Mouse (Mus musculus): ENCODE measurements around the gene Ccdc85b. TPM values are rescaled to one million over a fixed set of nuclear protein-coding genes. Genes with fewer than 3 reads are reported as not detected.

The Ccdc85b gene
- total and polyA plus RNA-seq, 2 experiments from 2014 or later = 16.0 to 18.5 TPM

DNA sequence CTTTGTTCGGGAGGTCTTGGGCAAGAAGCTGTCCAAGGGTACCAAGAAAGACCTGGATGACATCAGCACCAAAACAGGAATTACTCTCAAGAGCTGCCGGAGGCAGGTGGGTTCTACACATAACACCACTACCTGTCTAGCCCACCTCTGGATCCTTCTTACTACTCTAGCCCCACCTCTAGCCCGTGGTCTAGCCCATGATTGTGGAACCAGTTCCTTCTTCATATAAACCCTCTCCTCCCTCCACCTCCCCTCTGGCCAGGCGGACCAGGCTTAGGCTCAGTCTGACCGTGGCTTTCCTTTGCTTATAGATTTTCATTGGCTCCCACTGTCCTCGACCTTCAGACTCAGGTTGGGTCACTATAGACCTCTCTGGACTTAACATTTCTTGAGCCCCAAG, 3.7 kb upstream of the Ccdc85b start:
- no peaks in the 10 kb centered on the region for H3K27me3 ChIP-seq (ENCODE audit: insufficient read depth, low read length)
- H3K4me2 ChIP-seq (ENCODE audit: low read depth, low read length) = peak overlapping the region; percentile 79
- ATAC-seq = no peak
- peaks cover 13% of the 10 kb centered on the region for H3K4me1 ChIP-seq (ENCODE audit: insufficient read depth, low read length)
- H3K27ac ChIP-seq = no peak overlapping the region
- H3K9me3 ChIP-seq (ENCODE audit: low read length) = no peaks in the 10 kb centered on the region
- peak overlapping the region; percentile 62 for H3K4me3 ChIP-seq (ENCODE audit: low read length)
- H3K36me3 ChIP-seq (ENCODE audit: insufficient read depth, low read length) = peaks cover 25% of the 10 kb centered on the region
- WGBS = 81% methylated on average over 6 of the region's 6 CpGs
- TF ChIP-seq CTCF (IDR thresholded peaks at IDR 0.05; ENCODE audit: low read depth) = no peak
- peak overlapping the region; percentile 73 for H3K9ac ChIP-seq (replicated peaks; ENCODE audit: low read length)
- no peak for DNase-seq (ENCODE audit: low spot score)

DNA sequence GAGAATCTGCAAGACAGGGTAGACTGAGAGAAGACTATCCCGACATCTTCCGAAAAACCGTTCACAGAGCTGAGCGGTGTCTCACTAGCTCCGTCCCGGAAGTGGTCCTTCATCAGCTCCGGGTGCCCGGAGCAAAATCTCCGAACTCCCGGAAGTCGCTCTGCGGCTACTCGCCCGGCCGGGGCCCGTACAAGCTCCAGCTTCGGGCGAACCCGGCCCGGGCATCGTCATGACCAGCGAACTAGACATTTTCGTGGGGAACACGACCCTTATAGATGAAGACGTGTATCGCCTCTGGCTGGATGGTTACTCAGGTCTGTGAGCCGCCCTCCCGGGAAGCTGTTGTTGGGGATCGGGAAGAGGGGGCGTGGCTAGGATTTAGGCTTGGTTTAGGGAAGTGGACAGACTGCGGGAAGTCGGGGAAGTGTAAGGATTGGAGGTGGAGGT, 2.8 kb upstream of the Ccdc85b start, which contains the start of gene Fibp:
Fibp (plus strand) TSS at position 151 of the 447 bp plus-strand sequence.
- DNase-seq (ENCODE audit: low spot score) = peak; percentile 96
- H3K9ac ChIP-seq (replicated peaks; ENCODE audit: low read length) = peak within 1 kb of the TSS; percentile 73
- H3K4me1 ChIP-seq (ENCODE audit: insufficient read depth, low read length) = peaks cover 20% of the 10 kb centered on the region
- peak; percentile 71 for ATAC-seq
- H3K27ac ChIP-seq = peak within 1 kb of the TSS; percentile 65
- H3K27me3 ChIP-seq (ENCODE audit: insufficient read depth, low read length) = no peaks in the 10 kb centered on the region
- peak within 1 kb of the TSS; percentile 62 for H3K4me3 ChIP-seq (ENCODE audit: low read length)
- under 1% methylated on average over 32 of the region's 32 CpGs for WGBS
- H3K4me2 ChIP-seq (ENCODE audit: low read depth, low read length) = peak within 1 kb of the TSS; percentile 79
- no peak for TF ChIP-seq CTCF (IDR thresholded peaks at IDR 0.05; ENCODE audit: low read depth)
- H3K9me3 ChIP-seq (ENCODE audit: low read length) = no peaks in the 10 kb centered on the region
- H3K36me3 ChIP-seq (ENCODE audit: insufficient read depth, low read length) = peaks cover 18% of the 10 kb centered on the region; the same call in 1 of the 2 replicates

DNA sequence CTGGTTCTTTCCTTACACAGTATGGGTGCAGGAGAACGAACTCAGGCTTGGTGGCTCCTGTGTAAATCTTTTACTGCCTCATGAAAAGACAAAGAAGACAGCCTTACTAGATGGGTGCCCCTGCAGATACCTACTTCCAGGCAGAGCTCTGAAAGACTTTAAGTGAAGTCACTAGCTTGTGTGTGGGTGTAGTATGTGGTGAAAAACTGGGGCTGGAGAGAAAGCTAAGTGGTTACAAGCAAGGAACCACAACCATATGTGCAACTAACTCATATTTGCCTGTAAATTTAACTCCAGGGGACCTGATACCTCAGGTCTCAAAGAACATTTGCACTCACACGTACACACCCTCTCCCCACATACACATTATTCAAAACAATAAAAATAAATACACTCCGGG, 2.2 kb upstream of the Ccdc85b start:
- peaks cover 25% of the 10 kb centered on the region for H3K4me1 ChIP-seq (ENCODE audit: insufficient read depth, low read length)
- H3K27me3 ChIP-seq (ENCODE audit: insufficient read depth, low read length) = no peaks in the 10 kb centered on the region
- WGBS = 22% methylated on average over 3 of the region's 3 CpGs
- TF ChIP-seq CTCF (IDR thresholded peaks at IDR 0.05; ENCODE audit: low read depth) = no peak
- H3K4me3 ChIP-seq (ENCODE audit: low read length) = peak overlapping the region; percentile 62
- peaks cover 12% of the 10 kb centered on the region; the same call in 1 of the 2 replicates for H3K36me3 ChIP-seq (ENCODE audit: insufficient read depth, low read length)
- H3K9ac ChIP-seq (replicated peaks; ENCODE audit: low read length) = peak overlapping the region; percentile 73
- DNase-seq (ENCODE audit: low spot score) (no peak), ATAC-seq (no peak)
- peak overlapping the region; percentile 65; the same call in 1 of the 2 replicates for H3K27ac ChIP-seq
- H3K4me2 ChIP-seq (ENCODE audit: low read depth, low read length) = peak overlapping the region; percentile 79
- H3K9me3 ChIP-seq (ENCODE audit: low read length) = no peaks in the 10 kb centered on the region

DNA sequence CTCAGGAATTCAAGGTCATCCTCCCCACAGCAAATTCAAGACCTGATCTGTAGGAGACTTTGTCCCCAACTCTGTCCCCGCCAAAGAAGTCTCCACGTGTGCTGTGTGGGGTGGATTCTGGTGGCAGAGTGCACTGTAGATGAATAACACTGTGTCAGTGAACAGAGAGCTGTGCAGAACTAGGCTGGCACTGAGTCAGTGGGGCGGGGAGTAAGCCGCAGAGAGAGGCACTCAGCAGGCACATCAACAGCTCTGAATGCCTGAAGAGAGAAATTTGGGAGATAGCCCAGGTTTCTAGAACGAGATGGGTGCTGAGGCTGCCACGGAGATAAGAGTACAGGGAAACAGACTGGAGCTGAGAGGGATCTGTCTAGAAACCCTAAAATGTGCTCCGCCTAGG, 1.3 kb upstream of the Ccdc85b start:
- H3K36me3 ChIP-seq (ENCODE audit: insufficient read depth, low read length) = peaks cover 12% of the 10 kb centered on the region; the same call in 1 of the 2 replicates
- WGBS = 66% methylated on average over 7 of the region's 7 CpGs
- no peak for ATAC-seq

DNA sequence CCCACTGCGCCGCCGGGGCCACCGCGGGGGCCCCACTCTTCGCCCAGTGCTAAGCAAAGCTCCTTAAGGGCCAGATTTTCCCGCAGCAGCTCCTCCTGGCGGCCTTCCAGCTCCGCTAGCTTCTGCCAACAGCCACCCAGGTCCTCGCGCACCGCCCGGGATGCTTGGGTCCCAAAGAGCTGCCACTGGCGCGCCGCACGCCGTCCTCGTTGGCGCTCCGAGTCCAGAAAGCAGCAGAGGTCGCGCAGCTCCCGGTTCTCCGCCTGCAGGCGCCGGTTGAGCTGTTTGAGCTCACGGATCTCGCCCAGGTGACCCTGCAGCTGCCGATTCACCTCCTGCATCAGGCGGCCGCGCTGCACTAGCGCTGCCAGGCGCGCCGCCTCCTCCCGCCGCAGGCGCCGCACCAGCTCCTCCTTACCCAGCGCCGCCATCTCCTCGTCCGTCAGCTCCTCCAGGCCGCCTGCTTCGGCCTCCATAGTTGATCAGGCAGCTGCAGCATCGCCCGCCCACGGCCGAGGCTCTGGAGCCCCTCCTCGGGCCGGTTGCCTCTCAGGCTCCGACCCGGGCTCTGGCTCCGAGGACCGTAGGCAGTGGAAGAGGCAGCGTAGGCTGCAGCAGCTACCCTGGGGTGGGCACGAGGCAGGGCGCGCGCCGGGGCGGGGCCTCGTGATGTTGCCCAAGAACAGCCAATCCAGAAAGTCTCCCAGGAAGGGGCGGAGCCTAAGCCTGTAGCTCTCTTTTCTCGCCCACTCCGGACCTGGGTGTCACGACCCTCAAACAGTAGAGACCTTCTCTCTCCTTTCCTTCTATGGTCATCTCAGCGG, 560 bp downstream of the Ccdc85b start:
- WGBS = under 1% methylated on average over 70 of the region's 70 CpGs
- Histone ChIP-seq H3K4me1 (ENCODE audit: insufficient read depth, low read length) (peaks cover 27% of the 10 kb centered on the region), H3K4me2 (ENCODE audit: low read depth, low read length) (peak overlapping the region; percentile 96), H3K9me3 (ENCODE audit: low read length) (no peaks in the 10 kb centered on the region), H3K9ac (replicated peaks; ENCODE audit: low read length) (peak overlapping the region; percentile 82), H3K27me3 (ENCODE audit: insufficient read depth, low read length) (no peaks in the 10 kb centered on the region), H3K4me3 (ENCODE audit: low read length) (peak overlapping the region; percentile 66), H3K36me3 (ENCODE audit: insufficient read depth, low read length) (no peaks in the 10 kb centered on the region), H3K27ac (peak overlapping the region; percentile 99)
- ATAC-seq (peak; percentile 94), DNase-seq (ENCODE audit: low spot score) (peak; percentile 97)
- TF ChIP-seq CTCF (IDR thresholded peaks at IDR 0.05; ENCODE audit: low read depth) = no peak; the same call in 1 of the 2 replicates

More for the DNA sequence above, 1.3 kb upstream of the Ccdc85b start:
- H3K9me3 ChIP-seq (ENCODE audit: low read length) = no peaks in the 10 kb centered on the region
- TF ChIP-seq CTCF (IDR thresholded peaks at IDR 0.05; ENCODE audit: low read depth) = no peak
- no peak overlapping the region for H3K27ac ChIP-seq
- no peak for DNase-seq (ENCODE audit: low spot score)
- H3K9ac ChIP-seq (replicated peaks; ENCODE audit: low read length) = no peak overlapping the region
- no peaks in the 10 kb centered on the region for H3K27me3 ChIP-seq (ENCODE audit: insufficient read depth, low read length)
- no peak overlapping the region for H3K4me2 ChIP-seq (ENCODE audit: low read depth, low read length)
- peaks cover 27% of the 10 kb centered on the region for H3K4me1 ChIP-seq (ENCODE audit: insufficient read depth, low read length)
- H3K4me3 ChIP-seq (ENCODE audit: low read length) = no peak overlapping the region

DNA sequence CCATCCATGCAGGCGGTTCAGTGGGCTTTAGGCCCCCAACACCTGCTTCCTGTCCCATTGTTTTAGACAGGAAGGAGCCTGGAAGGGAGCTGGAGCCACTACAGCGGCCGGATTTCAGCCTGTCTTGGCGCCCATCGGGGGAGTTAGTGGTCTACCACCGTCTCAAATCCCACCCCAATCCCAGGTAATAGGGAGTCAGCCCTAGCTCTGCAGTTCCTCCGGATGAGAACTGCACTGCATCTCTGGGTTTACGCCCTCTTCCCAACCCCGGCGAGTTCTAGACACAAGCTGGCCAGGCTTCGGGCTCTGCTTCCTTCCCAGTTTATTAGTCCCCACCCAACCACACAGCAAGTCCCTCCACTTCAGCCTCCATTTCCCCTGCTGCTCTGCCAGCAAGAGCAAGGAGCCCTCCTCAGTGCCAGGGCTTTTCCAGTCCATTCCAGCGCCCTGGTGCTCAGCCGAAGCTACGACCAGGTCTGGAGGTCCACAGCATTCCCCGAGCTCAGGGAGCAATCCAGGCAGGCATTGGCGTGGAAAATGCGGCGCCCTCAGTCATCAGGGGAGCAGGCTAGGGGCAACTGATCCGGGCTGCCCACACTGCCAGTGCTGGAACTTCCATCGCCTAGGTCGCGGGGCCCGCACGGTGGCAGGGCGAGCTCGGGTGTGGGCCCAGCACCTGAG, 1.3 kb downstream of the Ccdc85b start:
- no peaks in the 10 kb centered on the region for H3K9me3 ChIP-seq (ENCODE audit: low read length)
- H3K27me3 ChIP-seq (ENCODE audit: insufficient read depth, low read length) = no peaks in the 10 kb centered on the region
- DNase-seq (ENCODE audit: low spot score) (peak; percentile 10), ATAC-seq (no peak)
- 3% methylated on average over 26 of the region's 26 CpGs for WGBS
- no peaks in the 10 kb centered on the region for H3K36me3 ChIP-seq (ENCODE audit: insufficient read depth, low read length)
- H3K4me2 ChIP-seq (ENCODE audit: low read depth, low read length) = peak overlapping the region; percentile 96
- peak overlapping the region; percentile 66 for H3K4me3 ChIP-seq (ENCODE audit: low read length)
- TF ChIP-seq CTCF (IDR thresholded peaks at IDR 0.05; ENCODE audit: low read depth) = no peak
- peak overlapping the region; percentile 99 for H3K27ac ChIP-seq
- peak overlapping the region; percentile 82 for H3K9ac ChIP-seq (replicated peaks; ENCODE audit: low read length)
- H3K4me1 ChIP-seq (ENCODE audit: insufficient read depth, low read length) = peaks cover 23% of the 10 kb centered on the region

All from hindbrain, postnatal 0 days (tissue).